Mouse (Mus musculus): ENCODE measurements around the gene Apc2. TPM values are rescaled to one million over a fixed set of nuclear protein-coding genes. Genes with fewer than 3 reads are reported as not detected.

The Apc2 gene
- polyA plus RNA-seq, 1 experiment from 2014 or later: 6.2 TPM

- Histone ChIP-seq H3K9me3 (ENCODE audit: control insufficient read depth, low read length) (no peaks in the 10 kb centered on the region), H3K4me1 (ENCODE audit: control insufficient read depth, insufficient read depth, low read length) (peaks cover 8% of the 10 kb centered on the region), H3K36me3 (ENCODE audit: control insufficient read depth, insufficient read depth, low read length) (peaks cover 7% of the 10 kb centered on the region; the same call in 1 of the 2 replicates), H3K27me3 (replicated peaks; ENCODE audit: control insufficient read depth, insufficient read depth, low read length) (no peaks in the 10 kb centered on the region), H3K9ac (ENCODE audit: low read depth, low read length) (peak overlapping the region; percentile 68), H3K27ac (replicated peaks; ENCODE audit: low read depth, low read length) (no peak overlapping the region), H3K4me2 (ENCODE audit: low read depth, low read length) (peak overlapping the region; percentile 98), H3K4me3 (ENCODE audit: low read depth, low read length) (peak overlapping the region; percentile 62)
- under 1% methylated on average over 28 of the region's 46 CpGs for WGBS
- ATAC-seq (ENCODE audit: low read depth): peak; percentile 49
- DNase-seq (ENCODE audit: low spot score): peak; percentile 30
These were observed 27.7 kb downstream of the Apc2 start for GRCm38 (mm10) chr10:80323261-80324119.

- Histone ChIP-seq H3K9ac (ENCODE audit: low read depth, low read length) (no peak overlapping the region), H3K27ac (replicated peaks; ENCODE audit: low read depth, low read length) (no peak overlapping the region), H3K27me3 (replicated peaks; ENCODE audit: control insufficient read depth, insufficient read depth, low read length) (no peaks in the 10 kb centered on the region), H3K4me2 (ENCODE audit: low read depth, low read length) (peak overlapping the region; percentile 98), H3K9me3 (ENCODE audit: control insufficient read depth, low read length) (no peaks in the 10 kb centered on the region), H3K4me1 (ENCODE audit: control insufficient read depth, insufficient read depth, low read length) (peaks cover 9% of the 10 kb centered on the region), H3K36me3 (ENCODE audit: control insufficient read depth, insufficient read depth, low read length) (no peaks in the 10 kb centered on the region), H3K4me3 (ENCODE audit: low read depth, low read length) (peak overlapping the region; percentile 62)
- DNase-seq (ENCODE audit: low spot score) (no peak), ATAC-seq (ENCODE audit: low read depth) (no peak)
- WGBS: 68% methylated on average over 17 of the region's 17 CpGs
These were observed 28.6 kb downstream of the Apc2 start for GRCm38 (mm10) chr10:80324120-80325037.

- WGBS: 84% methylated on average over 21 of the region's 21 CpGs
- no peak for ATAC-seq (ENCODE audit: low read depth)
These were observed 29.3 kb downstream of the Apc2 start for GRCm38 (mm10) chr10:80325045-80325444.

GRCm38 (mm10) chr10:80329273-80330081 is 33.7 kb downstream of the Apc2 start, which contains the start of the genes Pcsk4 and Reep6:
TSS of gene Pcsk4 (minus strand) at chr10:80329498.
TSS of gene Reep6 (plus strand) at chr10:80329953.
- Histone ChIP-seq H3K9me3 (ENCODE audit: control insufficient read depth, low read length) (no peaks in the 10 kb centered on the region), H3K27me3 (replicated peaks; ENCODE audit: control insufficient read depth, insufficient read depth, low read length) (no peaks in the 10 kb centered on the region), H3K4me3 (ENCODE audit: low read depth, low read length) (peak within 1 kb of the TSS; percentile 50), H3K27ac (replicated peaks; ENCODE audit: low read depth, low read length) (no peak within 1 kb of the TSS), H3K4me2 (ENCODE audit: low read depth, low read length) (peak within 1 kb of the TSS; percentile 97), H3K9ac (ENCODE audit: low read depth, low read length) (peak within 1 kb of the TSS; percentile 59), H3K4me1 (ENCODE audit: control insufficient read depth, insufficient read depth, low read length) (peaks cover 3% of the 10 kb centered on the region), H3K36me3 (ENCODE audit: control insufficient read depth, insufficient read depth, low read length) (no peaks in the 10 kb centered on the region)
- peak; percentile 97 for DNase-seq (ENCODE audit: low spot score)
- ATAC-seq (ENCODE audit: low read depth): peak; percentile 93
- WGBS: 4% methylated on average over 27 of the region's 36 CpGs

More at GRCm38 (mm10) chr10:80325045-80325444, 29.3 kb downstream of the Apc2 start:
- H3K9me3 ChIP-seq (ENCODE audit: control insufficient read depth, low read length): no peaks in the 10 kb centered on the region
- no peak overlapping the region for H3K27ac ChIP-seq (replicated peaks; ENCODE audit: low read depth, low read length)
- H3K4me1 ChIP-seq (ENCODE audit: control insufficient read depth, insufficient read depth, low read length): peaks cover 8% of the 10 kb centered on the region
- H3K9ac ChIP-seq (ENCODE audit: low read depth, low read length): no peak overlapping the region
- DNase-seq (ENCODE audit: low spot score): no peak
- H3K4me3 ChIP-seq (ENCODE audit: low read depth, low read length): no peak overlapping the region
- H3K27me3 ChIP-seq (replicated peaks; ENCODE audit: control insufficient read depth, insufficient read depth, low read length): no peaks in the 10 kb centered on the region
- no peak overlapping the region for H3K4me2 ChIP-seq (ENCODE audit: low read depth, low read length)
- H3K36me3 ChIP-seq (ENCODE audit: control insufficient read depth, insufficient read depth, low read length): no peaks in the 10 kb centered on the region

- Histone ChIP-seq H3K27me3 (replicated peaks; ENCODE audit: control insufficient read depth, insufficient read depth, low read length) (no peaks in the 10 kb centered on the region), H3K9ac (ENCODE audit: low read depth, low read length) (peak overlapping the region; percentile 59), H3K4me1 (ENCODE audit: control insufficient read depth, insufficient read depth, low read length) (peaks cover 3% of the 10 kb centered on the region), H3K4me3 (ENCODE audit: low read depth, low read length) (peak overlapping the region; percentile 50), H3K27ac (replicated peaks; ENCODE audit: low read depth, low read length) (no peak overlapping the region), H3K36me3 (ENCODE audit: control insufficient read depth, insufficient read depth, low read length) (no peaks in the 10 kb centered on the region), H3K9me3 (ENCODE audit: control insufficient read depth, low read length) (no peaks in the 10 kb centered on the region), H3K4me2 (ENCODE audit: low read depth, low read length) (peak overlapping the region; percentile 97)
- DNase-seq (ENCODE audit: low spot score) (no peak), ATAC-seq (ENCODE audit: low read depth) (no peak; the same call in 1 of the 2 replicates)
- WGBS: 2% methylated on average over 16 of the region's 41 CpGs
These were observed 34.3 kb downstream of the Apc2 start for GRCm38 (mm10) chr10:80330084-80330483.

GRCm38 (mm10) chr10:80330888-80331287 is 35.1 kb downstream of the Apc2 start:
- DNase-seq (ENCODE audit: low spot score) (no peak), ATAC-seq (ENCODE audit: low read depth) (no peak)
- Histone ChIP-seq H3K27ac (replicated peaks; ENCODE audit: low read depth, low read length) (no peak overlapping the region), H3K9me3 (ENCODE audit: control insufficient read depth, low read length) (no peaks in the 10 kb centered on the region), H3K4me1 (ENCODE audit: control insufficient read depth, insufficient read depth, low read length) (peaks cover 3% of the 10 kb centered on the region), H3K4me3 (ENCODE audit: low read depth, low read length) (no peak overlapping the region), H3K4me2 (ENCODE audit: low read depth, low read length) (peak overlapping the region; percentile 97; the same call in 1 of the 2 replicates), H3K36me3 (ENCODE audit: control insufficient read depth, insufficient read depth, low read length) (no peaks in the 10 kb centered on the region), H3K27me3 (replicated peaks; ENCODE audit: control insufficient read depth, insufficient read depth, low read length) (no peaks in the 10 kb centered on the region), H3K9ac (ENCODE audit: low read depth, low read length) (no peak overlapping the region)
- WGBS: 59% methylated on average over 2 of the region's 2 CpGs

- H3K4me3 ChIP-seq (ENCODE audit: low read depth, low read length): no peak overlapping the region
- no peak overlapping the region for H3K27ac ChIP-seq (replicated peaks; ENCODE audit: low read depth, low read length)
- H3K9me3 ChIP-seq (ENCODE audit: control insufficient read depth, low read length): no peaks in the 10 kb centered on the region
- no peaks in the 10 kb centered on the region for H3K27me3 ChIP-seq (replicated peaks; ENCODE audit: control insufficient read depth, insufficient read depth, low read length)
- H3K4me1 ChIP-seq (ENCODE audit: control insufficient read depth, insufficient read depth, low read length): peaks cover 3% of the 10 kb centered on the region
- ATAC-seq (ENCODE audit: low read depth) (no peak), DNase-seq (ENCODE audit: low spot score) (no peak)
- WGBS: 52% methylated on average over 9 of the region's 10 CpGs
- no peaks in the 10 kb centered on the region for H3K36me3 ChIP-seq (ENCODE audit: control insufficient read depth, insufficient read depth, low read length)
- H3K9ac ChIP-seq (ENCODE audit: low read depth, low read length): no peak overlapping the region
- no peak overlapping the region for H3K4me2 ChIP-seq (ENCODE audit: low read depth, low read length)
These were observed 36.1 kb downstream of the Apc2 start for GRCm38 (mm10) chr10:80331636-80332524.
